Mouse (Mus musculus) heart, postnatal 0 days (tissue): ENCODE data around the gene Pard3. TPM values are rescaled to one million over a fixed set of nuclear protein-coding genes. Genes with fewer than 3 reads are reported as not detected.

Experiments
- ATAC-seq: fragments of 200-750 bp; cut with Nextera tagmentation; 2 replicates; pipeline ENCODE4 v1.8.0; 2017; ENCODE audit warnings: low read depth, moderate number of reproducible peaks, moderate library complexity; ENCODE audit not compliant: insufficient read depth
- DNase-seq: peaks from one replicate; pipeline ENCODE4 v3.0.0-alpha.2; 2016; ENCODE audit warnings: low spot score
- H3K27ac ChIP-seq: fragments of 300-500 bp; sonication (generic); 2 replicates; pipeline ENCODE4 v1.5.1; 2014; ENCODE audit warnings: low read depth, mild to moderate bottlenecking
- H3K27me3 ChIP-seq: fragments of 300-500 bp; sonication (generic); 2 replicates; pipeline ENCODE4 v1.6.1; 2014; ENCODE audit warnings: low read length, mixed read lengths; ENCODE audit not compliant: control insufficient read depth, insufficient read depth
- H3K36me3 ChIP-seq: fragments of 300-500 bp; sonication (generic); replicated peaks from 2 replicates; pipeline ENCODE4 v1.6.1; 2014; ENCODE audit warnings: low read length, mixed read lengths; ENCODE audit not compliant: control insufficient read depth, insufficient read depth
- H3K4me1 ChIP-seq: fragments of 300-500 bp; sonication (generic); 2 replicates; pipeline ENCODE4 v1.6.1; 2014; ENCODE audit warnings: antibody characterized with exemption; ENCODE audit not compliant: control insufficient read depth, insufficient read depth
- H3K4me2 ChIP-seq: fragments of 300-500 bp; sonication (generic); 2 replicates; pipeline ENCODE4 v1.6.1; 2014; ENCODE audit warnings: low read depth, mild to moderate bottlenecking, low read length, moderate library complexity
- H3K4me3 ChIP-seq: fragments of 300-500 bp; sonication (generic); 2 replicates; pipeline ENCODE4 v1.5.1; 2014; ENCODE audit warnings: low read depth, low read length
- H3K9ac ChIP-seq: fragments of 300-500 bp; sonication (generic); replicated peaks from 2 replicates; pipeline ENCODE4 v1.6.1; 2014; ENCODE audit warnings: low read depth, low read length, mixed read lengths
- H3K9me3 ChIP-seq: fragments of 300-500 bp; sonication (generic); replicated peaks from 2 replicates; pipeline ENCODE4 v1.6.1; 2016; ENCODE audit warnings: low read length; ENCODE audit not compliant: control insufficient read depth
- CTCF ChIP-seq: IDR thresholded peaks from 2 replicates; pipeline ENCODE4 v1.5.1; 2016; ENCODE audit warnings: antibody characterized with exemption, control low read depth, low read depth
- EP300 ChIP-seq: IDR thresholded peaks from 2 replicates; pipeline ENCODE4 v1.6.1; 2016; ENCODE audit warnings: antibody characterized with exemption, low read depth
- WGBS: fragments of 180-500 bp; shearing (Covaris S2); extraction: QIAGEN DNeasy Blood & Tissue Kit; methylation state at CpG from one replicate; pipeline ENCODE4 v1.1.7; 2014; 5-methylcytosine and 5-hydroxymethylcytosine counted together
- polyA plus RNA-seq: library from polyadenylated mRNA; unstranded; fragments of >200 nt; fragmentation: Nextera tagmentation; extraction: Ambion mirVana; gene quantifications from 2 replicates; pipeline ENCODE4 v1.2.1, GENCODE M21; 2015
- total RNA-seq: library from RNA; depleted of rRNA; stranded (reverse); fragments of >200 nt; gene quantifications from 2 replicates; pipeline ENCODE4 v1.2.3, GENCODE M21; 2014; ENCODE audit warnings: low replicate concordance

The Pard3 gene
- total and polyA plus RNA-seq, 2 experiments from 2014 or later, result 9.2 to 13.8 TPM

GRCm38 (mm10) chr8:127324836-127325570 lies 261.3 kb downstream of the Pard3 start:
- ATAC-seq (no peak), DNase-seq (no peak)
- no peak for TF ChIP-seq EP300
- TF ChIP-seq CTCF, result no peak
- Histone ChIP-seq H3K27me3 (no peaks in the 10 kb centered on the region), H3K27ac (no peak overlapping the region), H3K36me3 (no peaks in the 10 kb centered on the region), H3K4me2 (no peak overlapping the region), H3K9ac (no peak overlapping the region), H3K9me3 (no peaks in the 10 kb centered on the region), H3K4me1 (no peaks in the 10 kb centered on the region), H3K4me3 (no peak overlapping the region)
- 50% methylated on average over 3 of the region's 3 CpGs for WGBS

DNA sequence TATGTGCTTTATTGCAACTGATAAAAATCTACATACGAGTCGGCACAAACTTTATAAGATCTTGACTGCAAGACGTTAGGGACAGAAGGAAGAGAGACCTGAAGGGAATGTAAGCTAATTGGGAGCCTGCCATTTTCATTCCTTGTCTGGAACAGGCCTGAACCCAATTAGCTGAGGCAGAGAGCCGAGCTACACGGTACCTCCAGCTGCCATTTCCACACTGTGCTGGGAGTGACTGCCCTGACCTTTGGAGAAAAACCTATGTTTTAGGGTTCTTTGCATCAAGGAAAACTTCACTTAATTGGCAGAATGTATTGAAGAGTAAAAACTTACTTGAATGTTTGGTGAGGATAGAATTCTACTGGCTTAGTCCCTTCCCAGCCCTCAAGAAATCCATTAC lies 262.1 kb downstream of the Pard3 start:
- no peaks in the 10 kb centered on the region for H3K36me3 ChIP-seq
- no peaks in the 10 kb centered on the region for H3K27me3 ChIP-seq
- no peak overlapping the region for H3K4me2 ChIP-seq
- H3K4me3 ChIP-seq, result no peak overlapping the region
- ATAC-seq (no peak), DNase-seq (no peak)
- H3K9me3 ChIP-seq, result no peaks in the 10 kb centered on the region
- no peak overlapping the region for H3K27ac ChIP-seq
- TF ChIP-seq EP300 (no peak), CTCF (no peak)
- 72% methylated on average over 5 of the region's 5 CpGs for WGBS
- H3K9ac ChIP-seq, result no peak overlapping the region
- no peaks in the 10 kb centered on the region for H3K4me1 ChIP-seq

GRCm38 (mm10) chr8:127330258-127331187 lies 266.8 kb downstream of the Pard3 start:
- WGBS, result 51% methylated on average over 12 of the region's 12 CpGs
- Histone ChIP-seq H3K9me3 (no peaks in the 10 kb centered on the region), H3K4me2 (no peak overlapping the region), H3K36me3 (no peaks in the 10 kb centered on the region), H3K4me3 (no peak overlapping the region), H3K27ac (no peak overlapping the region), H3K9ac (no peak overlapping the region), H3K4me1 (no peaks in the 10 kb centered on the region), H3K27me3 (no peaks in the 10 kb centered on the region)
- ATAC-seq, result no peak
- TF ChIP-seq CTCF (no peak), EP300 (no peak)
- DNase-seq, result no peak

GRCm38 (mm10) chr8:127331751-127332150 lies 268.1 kb downstream of the Pard3 start:
- no peaks in the 10 kb centered on the region for H3K36me3 ChIP-seq
- no peaks in the 10 kb centered on the region for H3K4me1 ChIP-seq
- TF ChIP-seq EP300, result no peak
- TF ChIP-seq CTCF, result peak; percentile 70
- no peaks in the 10 kb centered on the region for H3K27me3 ChIP-seq
- H3K4me3 ChIP-seq, result no peak overlapping the region
- H3K9ac ChIP-seq, result no peak overlapping the region
- no peaks in the 10 kb centered on the region for H3K9me3 ChIP-seq
- WGBS, result 100% methylated on average over 1 of the region's 1 CpGs
- no peak for ATAC-seq
- no peak overlapping the region for H3K4me2 ChIP-seq
- no peak overlapping the region for H3K27ac ChIP-seq
- peak; percentile 7 for DNase-seq

DNA sequence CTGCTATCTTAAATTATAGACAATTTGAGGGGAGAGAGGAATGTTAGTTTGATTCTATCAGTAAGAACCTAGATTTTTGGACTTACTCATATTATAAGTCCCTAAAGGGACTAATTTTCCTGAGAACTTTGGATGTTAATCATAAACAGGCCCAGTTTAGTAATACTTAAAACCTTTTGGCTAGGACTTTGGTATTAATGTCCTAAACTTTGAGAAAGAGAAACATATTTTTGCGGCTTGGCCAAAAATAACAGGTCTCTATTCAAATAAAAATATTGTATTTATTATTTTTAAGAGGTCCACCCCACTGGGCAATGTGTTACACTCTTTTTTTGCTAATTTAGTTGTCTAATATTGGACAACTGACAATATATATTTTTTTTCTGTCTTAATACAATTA lies 271.5 kb downstream of the Pard3 start:
- H3K27me3 ChIP-seq, result no peaks in the 10 kb centered on the region
- H3K4me1 ChIP-seq, result no peaks in the 10 kb centered on the region
- H3K9me3 ChIP-seq, result no peaks in the 10 kb centered on the region
- H3K4me2 ChIP-seq, result no peak overlapping the region
- H3K9ac ChIP-seq, result no peak overlapping the region
- WGBS, result 83% methylated on average over 1 of the region's 1 CpGs
- no peak overlapping the region for H3K27ac ChIP-seq
- ATAC-seq (no peak), DNase-seq (no peak)
- TF ChIP-seq CTCF (no peak), EP300 (no peak)
- H3K4me3 ChIP-seq, result no peak overlapping the region
- H3K36me3 ChIP-seq, result no peaks in the 10 kb centered on the region
